Mouse (Mus musculus) heart, adult 9 months (tissue): Measurements from ENCODE around the gene Lrrc32.

Source experiments
- DNase-seq, 2 experiments: peaks; one replicate each; pipeline ENCODE4 v3.0.0; 2022; ENCODE audit warnings: low spot score in 2 of 2

Gene Lrrc32

DNA sequence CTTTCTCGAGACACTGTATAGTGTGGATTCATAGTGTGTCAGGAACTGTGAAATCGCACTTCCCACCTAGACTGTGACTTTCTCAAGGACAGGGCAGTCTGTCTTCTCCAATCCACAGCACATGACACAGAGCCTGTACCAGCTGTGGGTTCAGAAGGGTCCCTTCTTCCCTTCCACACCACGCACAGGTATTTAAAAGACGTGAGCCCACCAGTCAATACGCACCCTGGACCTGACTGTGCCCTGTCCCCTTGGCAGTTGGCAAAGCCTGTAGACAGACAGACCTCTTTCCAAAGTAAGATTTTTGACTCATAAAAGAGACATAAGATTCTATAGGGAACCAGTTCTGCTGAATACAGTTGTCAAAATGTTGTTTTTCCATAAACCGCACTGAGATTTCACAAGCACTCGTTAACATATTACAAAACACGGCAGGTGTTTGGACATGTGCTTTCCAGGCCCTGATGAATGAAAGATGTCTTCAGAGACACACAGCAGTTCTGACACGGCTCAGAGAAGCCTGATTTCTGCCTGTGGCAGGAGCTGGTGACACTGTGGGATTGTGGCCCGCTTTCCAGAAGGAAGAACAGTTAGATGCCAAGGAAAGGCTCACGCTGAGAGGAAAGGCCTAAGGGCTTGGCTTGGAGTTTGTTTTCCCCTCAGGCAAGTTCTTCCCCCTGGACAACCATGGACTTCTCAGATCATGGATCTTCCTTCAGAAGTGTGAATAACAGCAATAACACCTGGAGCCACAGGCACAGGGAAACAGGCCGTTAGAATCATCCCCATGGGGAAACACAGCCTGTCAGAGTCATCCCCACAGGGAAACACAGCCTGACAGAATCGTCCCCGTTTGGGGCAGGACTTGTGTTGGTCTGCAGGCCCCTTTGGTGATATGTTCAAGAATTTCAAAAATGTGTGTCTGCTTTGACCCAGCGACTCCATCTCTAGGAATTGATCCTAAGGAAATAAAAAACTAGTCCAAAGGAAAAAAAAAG, 22.2 kb downstream of the Lrrc32 start:
- DNase-seq = no peak

DNA sequence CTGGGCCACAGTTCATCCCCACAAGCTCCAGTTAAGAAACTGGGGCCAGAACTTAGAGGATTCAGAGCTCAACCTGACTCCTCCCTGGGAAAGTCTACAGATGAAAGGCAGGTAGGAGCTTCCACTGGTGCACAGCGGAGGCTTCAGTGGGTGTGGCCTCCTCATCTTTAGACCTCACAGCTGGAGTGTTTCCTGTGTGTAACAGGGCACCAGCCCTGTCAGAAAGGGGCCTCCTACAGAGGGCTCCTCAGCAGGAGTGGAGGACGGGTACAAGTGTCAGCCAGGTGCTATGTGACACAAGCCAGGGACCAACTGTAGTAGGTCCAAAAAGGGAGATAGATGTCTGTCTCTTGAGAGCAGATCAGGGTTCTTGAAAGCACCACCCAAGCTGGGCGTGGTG, 24.2 kb downstream of the Lrrc32 start:
- DNase-seq = no peak

DNA sequence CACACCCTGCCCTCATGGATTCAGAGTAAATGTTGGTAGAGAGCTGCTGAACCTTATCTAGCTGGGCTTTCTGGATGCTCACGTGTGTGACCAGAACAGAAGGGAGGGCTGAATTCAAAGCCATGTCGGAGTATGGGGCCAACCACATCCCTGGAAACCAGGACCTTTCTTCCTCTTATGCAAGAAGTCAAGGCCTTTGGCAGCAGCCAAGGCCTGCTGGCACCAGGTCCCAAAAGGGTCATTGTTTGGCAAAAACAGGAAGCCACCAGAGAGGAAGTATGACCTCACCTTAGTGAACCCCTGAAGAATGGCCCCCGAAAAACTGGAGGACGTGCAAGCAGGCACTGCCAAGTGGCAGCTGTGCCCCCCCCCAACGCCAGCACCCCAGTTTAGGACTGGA, 33.5 kb downstream of the Lrrc32 start:
- DNase-seq = peak; percentile 83 to 84

DNA sequence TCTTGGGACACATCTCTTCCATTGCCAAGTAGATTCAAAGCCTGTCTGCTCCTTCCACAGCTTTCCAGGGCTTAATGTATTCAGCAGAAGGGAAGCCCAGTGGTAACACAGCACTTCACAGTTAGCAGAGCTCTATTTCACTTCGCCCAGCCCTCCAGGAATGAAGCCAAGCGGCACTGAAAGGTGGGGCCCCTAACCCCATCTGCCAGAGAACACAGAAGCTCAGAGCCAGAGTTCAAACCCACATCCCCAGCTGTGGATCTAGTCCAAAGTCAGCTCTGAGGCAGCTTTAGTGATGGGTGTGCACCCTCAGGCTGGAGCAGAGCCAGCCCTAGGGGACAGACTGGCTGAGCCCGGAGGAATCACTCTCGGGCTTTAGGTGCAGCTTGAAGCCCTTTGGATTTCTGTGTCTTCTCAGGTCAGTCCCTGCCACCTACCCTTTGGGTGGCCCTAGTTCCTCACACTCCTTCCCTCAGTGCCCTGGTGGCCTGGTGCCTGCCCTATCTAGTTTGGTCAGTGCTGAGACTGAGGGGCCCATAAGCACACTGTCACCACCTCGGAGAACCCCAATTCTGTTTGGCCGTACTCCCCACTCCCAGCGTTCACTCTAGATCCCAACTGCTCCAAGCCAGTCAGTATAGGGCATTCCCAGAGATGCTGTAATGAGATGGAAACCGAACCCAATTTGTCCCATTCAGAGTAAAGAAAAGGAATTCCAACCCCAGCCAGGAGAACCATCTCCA, 34.2 kb downstream of the Lrrc32 start:
- peak; percentile 87 to 89 for DNase-seq

DNA sequence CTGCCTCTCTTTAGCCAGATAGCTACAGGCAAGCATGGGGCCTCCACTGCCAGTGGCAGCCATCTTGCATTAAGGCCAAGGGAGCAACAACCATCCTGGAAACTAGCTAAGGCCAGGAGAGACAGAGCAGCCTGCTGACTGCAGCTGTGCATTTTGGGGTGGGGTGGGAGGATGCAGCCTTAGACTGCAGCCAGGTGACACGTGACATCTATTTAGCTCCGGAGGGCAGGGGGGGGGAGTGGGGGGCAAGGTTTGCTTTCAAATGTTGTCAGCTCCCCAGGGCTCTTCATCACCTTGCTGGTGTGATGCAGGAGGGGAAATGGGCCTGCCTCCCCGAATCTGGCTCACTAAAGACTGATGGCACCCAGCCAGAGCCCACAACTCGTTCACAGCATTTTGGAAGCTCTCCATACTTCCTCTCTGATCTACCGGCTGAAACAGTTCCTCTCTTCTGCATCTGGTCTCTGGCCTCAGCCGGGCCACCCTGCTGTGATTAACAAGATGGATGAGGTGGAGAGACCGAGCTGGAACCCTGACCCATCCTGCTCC, 34.8 kb downstream of the Lrrc32 start:
- peak; percentile 72 to 76 for DNase-seq

DNA sequence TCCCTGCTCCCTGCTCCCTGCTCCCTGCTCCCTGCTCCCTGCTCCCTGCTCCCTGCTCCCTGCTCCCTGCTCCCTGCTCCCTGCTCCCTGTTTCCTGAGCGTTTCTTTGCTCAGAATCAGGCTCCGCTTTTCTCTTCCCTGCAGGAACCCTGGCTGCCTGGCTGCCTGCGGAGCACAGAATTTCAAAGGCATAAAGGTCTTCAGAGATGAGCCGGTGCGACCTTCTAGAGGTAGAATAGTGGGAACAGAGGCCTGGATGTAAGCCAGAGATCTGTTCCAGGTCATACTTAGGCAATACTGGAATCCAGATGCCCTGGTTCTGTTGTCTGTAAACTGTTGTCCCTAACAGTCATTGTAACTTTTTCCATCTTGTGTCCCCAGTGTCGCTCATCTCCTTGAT, 35.3 kb downstream of the Lrrc32 start:
- DNase-seq = no peak

DNA sequence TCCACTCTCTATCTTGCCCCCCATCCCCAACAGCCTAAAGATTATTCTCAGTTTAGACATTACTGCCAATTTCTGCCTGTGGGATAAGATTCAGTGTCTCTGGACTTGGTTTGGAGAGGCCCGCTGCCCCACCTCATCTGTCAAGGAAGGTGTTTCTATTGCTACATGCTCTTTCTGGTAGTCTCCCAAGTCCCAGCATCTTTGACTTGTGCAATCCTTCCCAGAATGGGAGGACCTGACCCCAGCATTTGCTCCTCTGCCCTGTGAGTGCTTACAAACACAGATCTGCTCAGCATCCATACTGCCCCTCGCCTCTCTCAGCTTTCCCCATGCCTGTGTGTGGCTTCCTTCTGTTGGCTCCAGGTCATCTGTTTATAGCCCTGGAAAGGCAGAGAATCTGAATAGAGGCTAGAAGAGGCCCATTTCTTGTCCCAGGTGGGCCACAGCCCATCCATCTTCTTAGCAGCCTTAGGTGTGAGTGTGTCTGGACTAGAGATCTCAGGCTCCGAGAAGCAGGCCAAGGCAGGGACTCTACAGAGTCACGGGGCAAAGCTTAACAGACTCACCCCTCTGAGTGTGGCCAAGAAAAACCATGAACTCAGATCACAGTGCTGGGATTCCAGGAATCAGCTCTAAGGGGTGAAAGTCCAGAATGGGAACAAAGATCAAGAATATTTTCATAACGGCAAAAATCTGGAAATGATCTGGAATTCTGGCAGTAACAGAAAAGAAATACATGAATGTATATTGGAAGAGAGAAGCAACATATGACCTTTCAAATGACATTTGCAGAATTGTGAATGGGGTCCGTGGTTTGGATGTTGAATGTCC, 36.0 kb downstream of the Lrrc32 start:
- DNase-seq = peak in 1 of 2 experiments; percentile 39

DNA sequence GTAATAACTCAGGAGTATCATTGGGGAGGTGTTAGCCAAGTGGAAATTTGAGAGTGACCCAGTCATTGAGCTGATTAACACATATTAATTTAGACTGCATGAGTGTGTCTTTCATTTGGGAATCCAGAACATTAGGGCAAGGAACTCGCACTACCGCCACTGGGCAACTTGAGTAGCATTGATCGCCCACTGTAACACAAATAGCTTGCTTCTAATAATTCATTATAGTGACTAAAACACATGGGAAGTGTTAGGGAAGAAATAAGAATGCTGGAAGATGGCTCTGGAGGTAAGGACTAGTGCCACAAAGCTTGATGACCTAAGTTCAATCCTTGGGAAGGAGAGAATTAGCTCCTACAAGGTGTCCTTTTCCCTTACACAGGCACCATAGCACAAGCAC, 38.0 kb downstream of the Lrrc32 start:
- no peak for DNase-seq

DNA sequence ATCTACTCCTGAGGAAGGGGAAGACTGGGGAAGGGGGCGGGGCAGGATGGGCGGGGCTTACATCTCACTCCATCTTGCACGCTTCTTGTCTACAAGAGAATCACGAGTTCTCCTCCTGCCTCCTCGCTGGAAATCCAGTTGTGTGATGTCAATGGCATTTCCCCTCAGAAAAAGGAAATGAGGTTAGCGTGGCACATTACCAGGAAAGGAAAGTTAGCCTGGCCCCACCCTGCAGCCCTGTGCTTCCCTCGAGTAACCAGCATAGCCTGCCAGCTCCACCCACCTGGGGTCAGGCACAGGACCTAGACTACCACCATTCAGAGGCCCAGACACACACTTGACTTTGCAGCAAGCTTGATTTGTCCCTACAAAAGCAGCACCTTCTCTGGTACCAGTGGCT, 42.5 kb downstream of the Lrrc32 start:
- DNase-seq = peak; percentile 64 to 65

DNA sequence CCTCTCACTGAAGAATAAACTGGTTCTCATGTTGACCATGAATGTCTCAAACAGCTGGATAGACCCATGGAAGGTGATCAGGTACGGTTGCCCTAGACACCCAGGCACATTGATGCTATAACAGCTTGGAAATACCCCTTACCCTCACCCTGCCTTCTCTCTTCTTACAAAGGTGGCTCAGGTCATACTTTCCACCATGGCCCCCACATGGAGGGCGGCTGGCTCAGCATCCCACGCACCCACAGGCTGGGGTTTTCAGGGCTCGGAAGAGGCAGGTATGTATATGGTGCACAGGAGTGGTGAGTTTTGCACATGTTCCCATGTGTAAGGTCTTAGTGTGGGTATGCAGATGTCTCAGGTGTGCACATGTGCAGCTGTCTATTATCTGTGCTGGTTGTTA, 43.9 kb downstream of the Lrrc32 start:
- DNase-seq = no peak

DNA sequence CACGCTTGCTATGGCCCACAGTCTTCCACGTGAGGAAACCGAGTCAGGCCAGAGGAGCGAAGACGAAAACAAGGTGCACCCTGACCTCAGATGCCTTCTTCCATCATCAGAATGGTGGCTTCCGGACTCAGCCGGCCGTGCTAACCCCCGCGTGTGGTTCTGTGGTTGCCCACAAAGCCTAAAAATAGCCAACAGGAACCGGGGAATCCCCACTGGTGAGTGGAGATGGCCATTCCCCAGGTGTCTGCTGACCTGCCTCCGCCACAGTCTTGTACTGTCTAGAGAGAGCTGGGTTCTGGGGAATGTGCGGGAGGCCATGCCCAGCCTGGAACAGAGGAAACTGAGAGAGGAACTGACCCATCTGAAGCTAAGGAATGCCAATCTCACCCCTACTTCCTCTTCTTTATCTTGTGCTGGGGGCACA, 45.4 kb downstream of the Lrrc32 start:
- no peak for DNase-seq

DNA sequence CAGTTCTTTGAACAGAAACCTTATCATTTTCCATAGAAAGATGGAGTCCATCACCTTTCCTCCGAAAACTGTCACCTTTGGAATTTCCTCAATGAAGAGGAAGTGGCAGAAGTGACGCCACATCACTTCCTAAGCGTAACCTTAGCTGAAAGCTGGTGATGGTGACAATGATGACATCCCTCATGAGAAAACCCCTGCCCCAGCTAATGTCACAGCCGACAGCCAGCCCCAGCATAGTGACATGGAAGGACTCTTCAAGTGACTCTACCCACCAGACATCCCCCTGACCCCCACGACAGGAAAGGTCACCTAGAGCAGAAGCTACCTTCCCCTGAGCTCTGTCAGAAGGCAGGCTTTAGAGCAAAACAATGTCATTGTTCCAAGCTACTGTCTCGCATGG, 46.1 kb downstream of the Lrrc32 start:
- no peak for DNase-seq

DNA sequence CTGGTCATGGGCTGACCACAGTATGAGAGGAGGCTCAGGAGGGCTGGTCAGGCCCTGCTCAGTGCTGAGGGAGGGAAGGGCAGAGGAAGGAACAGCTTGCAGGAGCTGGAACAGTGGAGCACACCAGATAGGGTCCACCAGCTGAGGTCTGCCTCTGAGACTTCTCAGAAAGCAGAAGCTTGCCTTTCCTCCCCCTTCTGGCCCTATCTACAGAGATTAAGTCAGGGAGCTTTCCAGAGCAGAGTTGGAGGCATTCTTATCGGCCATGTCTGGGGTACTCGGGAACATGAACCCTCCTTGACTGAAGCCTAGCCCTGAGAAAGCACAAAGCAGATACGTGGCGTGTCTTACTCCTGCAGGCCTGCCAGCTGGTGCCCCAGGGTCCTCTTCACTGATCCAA, 46.8 kb downstream of the Lrrc32 start:
- no peak for DNase-seq

DNA sequence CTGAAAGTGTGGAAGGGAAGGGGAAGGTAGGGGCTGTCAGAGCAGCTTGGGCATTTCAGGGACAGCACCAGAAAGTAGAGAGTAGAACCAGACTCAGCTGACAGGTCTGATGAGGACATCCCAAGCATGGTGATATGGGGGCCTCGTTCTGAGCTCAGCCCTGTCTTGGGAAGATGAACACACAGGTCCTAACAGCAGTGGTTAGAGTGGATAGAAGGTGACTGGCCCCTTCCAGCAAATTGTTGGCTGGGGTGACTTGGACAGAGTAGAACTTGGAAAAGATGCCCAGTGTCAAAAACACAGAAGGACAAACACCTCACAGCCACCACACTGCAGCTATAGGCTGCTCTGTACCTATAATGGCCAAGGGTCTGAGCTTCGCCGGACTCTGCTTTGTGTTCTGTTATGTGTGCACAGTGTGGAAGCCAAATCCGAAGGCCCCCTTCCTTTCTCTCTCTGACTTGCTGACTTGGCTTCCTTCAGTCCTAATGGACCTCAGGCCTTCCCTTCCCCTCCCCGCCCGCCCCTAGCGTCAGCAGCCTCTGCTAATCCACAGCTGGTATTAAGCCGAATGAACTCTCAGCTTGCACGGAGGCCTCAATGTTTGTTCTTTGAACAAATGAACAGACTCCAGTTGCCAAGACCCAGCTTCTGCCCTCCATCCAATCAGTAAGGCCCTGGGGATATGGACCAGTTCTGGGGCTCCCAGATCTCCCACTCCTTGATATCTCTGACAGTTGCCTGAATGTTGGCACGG, 48.3 kb downstream of the Lrrc32 start:
- DNase-seq = peak in 1 of 2 experiments; percentile 47

DNA sequence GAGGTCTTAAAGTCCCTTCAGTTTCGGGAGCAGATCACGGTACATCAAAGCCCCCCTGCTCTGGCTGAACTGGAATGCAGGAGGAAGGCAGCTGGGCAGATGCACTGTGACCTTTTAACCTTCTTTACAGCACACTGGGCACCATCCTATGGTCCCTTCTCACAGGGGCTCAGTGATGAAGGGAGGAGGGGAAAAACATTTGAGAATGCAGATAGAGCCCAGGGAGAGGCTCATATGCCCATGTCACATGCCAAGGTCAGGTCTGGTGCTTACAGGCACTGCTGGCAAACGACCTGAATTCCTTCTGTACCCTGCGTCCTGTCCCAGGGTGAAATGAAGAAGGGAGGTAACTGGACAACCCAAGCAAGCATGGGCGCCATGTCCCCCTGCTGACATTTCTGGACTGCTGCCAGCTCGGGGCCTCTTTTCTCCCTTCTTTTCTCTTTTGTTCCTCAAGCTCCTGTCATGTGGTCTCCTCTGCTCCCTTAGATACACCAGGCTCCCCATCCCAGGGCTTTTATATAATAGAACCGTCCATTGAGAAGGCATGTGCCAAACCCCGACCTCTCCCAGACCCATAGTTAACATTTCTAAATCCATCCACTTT, 49.0 kb downstream of the Lrrc32 start:
- DNase-seq = peak in 1 of 2 experiments; percentile 31

DNA sequence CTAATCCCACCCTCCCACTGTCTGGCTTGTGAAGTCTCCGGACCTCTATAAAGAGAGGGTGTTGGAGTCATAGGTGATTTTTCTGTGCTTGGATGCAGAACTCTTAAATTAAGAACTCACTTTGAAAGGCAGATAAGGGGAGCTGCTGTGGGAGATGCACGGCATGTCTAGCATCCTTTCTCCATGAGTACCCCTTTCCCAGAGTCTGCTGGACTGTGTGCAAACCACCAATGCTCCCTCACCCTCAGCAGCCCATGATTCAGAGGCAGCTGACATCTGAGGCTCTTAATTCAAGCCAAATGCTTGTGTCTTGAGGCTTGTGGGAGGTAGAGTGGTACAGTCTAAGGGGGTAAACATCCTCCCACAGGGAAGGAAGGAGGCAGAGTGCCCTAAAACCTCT, 51.8 kb downstream of the Lrrc32 start:
- DNase-seq = no peak

DNA sequence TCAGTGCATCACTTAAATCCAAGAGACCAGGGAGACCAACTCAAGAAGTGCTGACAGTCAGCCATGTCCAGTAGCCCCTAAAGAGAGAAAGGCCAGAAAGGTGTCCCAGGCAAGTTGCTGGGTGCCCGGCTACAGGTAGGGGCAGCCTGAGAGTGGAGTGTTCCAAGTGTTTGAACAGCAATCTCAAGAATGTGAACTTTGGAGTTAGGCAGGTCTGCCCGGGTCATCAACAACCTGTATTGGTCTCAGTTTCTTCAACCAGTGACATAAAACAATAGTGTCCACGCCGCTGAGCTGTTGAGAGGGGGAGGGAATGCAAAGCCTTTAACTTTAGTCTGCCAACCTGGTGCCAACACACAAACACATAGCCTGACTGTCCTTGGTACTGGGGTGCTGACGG, 52.5 kb downstream of the Lrrc32 start:
- no peak for DNase-seq

DNA sequence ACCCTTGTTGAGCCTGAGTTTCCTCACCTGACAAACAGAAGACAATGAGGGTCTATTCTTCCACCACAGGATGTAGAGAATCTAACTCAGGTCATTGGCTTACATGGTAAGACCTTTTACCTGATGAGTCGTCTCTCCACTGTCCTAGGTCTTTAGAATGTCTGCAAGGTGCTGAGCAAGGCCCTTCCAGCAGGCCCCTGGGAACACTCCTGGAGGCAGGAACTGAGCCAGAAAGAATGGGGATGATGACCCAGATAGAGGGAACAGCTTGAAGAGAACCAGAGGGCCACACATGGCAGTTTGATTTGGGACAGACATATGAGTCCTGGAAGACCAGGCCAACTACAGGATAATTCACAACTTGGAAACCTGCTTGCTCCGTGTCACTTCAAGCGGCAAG, 53.2 kb downstream of the Lrrc32 start:
- DNase-seq = no peak

DNA sequence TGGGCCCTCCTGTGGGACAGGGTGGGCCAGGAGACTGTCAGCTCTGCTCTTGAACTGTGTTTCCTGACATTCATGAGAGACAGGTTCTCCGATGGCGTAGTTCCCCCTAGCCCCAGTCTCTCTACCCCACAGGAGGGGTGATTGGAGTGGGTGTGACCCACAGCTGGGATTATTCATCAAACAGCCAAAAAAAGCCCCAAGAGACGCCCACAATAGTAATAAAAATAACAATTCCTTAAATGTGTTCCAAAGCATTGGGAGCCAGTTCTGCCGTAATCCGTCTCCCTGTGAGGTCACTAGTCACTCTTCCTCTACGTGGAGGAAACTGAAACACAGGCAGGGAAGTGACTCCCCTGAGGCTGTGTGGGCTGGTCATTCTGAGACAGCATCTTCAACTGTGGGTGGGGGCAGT, 53.7 kb downstream of the Lrrc32 start:
- peak; percentile 84 to 85 for DNase-seq

DNA sequence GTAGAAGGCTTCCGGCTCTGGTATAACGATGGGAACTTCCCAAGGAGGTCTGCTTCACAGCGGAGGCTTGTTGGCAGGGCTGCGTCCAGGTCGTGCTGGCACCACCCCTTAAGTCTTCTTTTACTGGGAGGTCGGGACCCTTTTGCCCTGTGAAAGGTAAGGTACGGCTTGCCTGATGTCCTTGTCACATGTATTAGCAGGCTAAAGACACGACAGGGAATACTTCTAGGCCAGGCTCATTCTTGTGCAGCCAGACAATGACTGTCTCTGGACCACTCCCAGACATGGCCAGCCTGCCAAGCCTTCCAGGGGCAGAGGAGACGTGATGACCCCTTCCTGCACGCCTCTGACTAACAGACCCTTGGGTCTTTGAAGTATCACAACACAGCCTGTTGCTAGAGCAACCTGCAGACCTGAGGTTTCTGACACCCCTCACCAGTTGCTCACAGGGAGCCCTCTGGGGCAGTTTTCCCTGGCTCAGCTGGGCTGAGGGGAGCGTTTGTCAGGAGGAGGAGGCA, 54.8 kb downstream of the Lrrc32 start:
- DNase-seq = no peak
